Mouse (Mus musculus): Measurements from ENCODE around the gene Cachd1. TPM values are rescaled to one million over a fixed set of nuclear protein-coding genes. Genes with fewer than 3 reads are reported as not detected.

Gene Cachd1
- total and polyA plus RNA-seq, 3 experiments = 12.6 to 25.3 (median 13.9) TPM

- DNase-seq = no peak
Observed at GRCm38 (mm10) chr4:100790176-100790575, 13.7 kb downstream of the Cachd1 start.

- DNase-seq = no peak
Observed at GRCm38 (mm10) chr4:100793147-100793546, 16.7 kb downstream of the Cachd1 start.

GRCm38 (mm10) chr4:100795523-100795922 lies 19.0 kb downstream of the Cachd1 start:
- no peak for DNase-seq

DNA sequence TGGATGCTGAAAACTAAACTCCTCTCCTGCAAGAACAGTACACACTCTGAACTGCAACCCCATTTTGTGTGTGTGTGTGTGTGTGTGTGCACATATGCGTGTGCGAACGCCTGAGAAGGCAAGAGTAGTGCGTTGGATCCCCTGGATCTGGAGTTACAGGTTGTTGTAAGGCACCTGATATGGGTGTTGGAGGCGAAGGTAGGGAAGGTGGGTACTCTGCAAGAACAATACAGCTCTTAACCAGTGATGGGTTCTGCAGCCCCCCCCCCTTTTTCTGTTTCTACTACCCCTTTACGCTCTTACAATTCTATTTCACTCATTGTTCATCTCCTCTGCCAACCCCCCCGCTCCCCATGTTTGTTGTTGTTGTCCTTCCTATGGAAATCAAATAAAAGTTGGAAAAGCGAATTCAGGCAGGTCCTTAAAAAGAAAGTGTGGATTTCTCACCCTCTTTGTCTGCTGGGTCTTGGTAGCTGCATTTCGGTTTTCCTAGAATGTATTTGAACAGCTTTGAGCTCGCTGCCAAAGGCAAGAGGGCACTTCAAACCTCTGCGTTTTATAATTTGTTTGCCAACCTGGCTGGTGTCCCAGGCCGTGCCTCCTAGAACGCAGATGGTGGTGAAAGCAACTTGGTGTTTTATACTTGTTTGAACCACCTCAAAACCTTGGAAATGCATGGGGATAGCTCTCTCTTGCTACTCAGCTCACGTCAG lies 24.4 kb downstream of the Cachd1 start:
- DNase-seq = peak; percentile 38

- DNase-seq = no peak
Observed at GRCm38 (mm10) chr4:100801443-100801786, 24.9 kb downstream of the Cachd1 start.

GRCm38 (mm10) chr4:100811057-100811695 lies 34.7 kb downstream of the Cachd1 start:
- DNase-seq = no peak

- no peak for DNase-seq
Observed at GRCm38 (mm10) chr4:100811802-100812510, 35.5 kb downstream of the Cachd1 start.

GRCm38 (mm10) chr4:100813767-100814461 lies 37.4 kb downstream of the Cachd1 start:
- no peak for DNase-seq

DNA sequence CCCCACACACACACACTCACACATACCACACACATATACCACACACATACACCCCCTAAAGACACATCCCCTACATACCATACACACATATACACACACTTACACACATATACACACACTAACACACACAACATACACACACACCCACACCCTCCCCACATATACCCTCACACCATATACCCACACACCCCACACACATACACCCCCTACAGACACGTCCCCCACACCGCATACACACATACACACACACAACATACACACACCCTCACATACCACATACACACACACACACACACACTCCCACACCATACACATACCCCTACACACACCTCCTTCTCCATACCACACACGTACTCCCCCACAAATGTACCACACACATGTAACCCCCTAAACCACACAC lies 42.8 kb downstream of the Cachd1 start:
- no peak for DNase-seq

DNA sequence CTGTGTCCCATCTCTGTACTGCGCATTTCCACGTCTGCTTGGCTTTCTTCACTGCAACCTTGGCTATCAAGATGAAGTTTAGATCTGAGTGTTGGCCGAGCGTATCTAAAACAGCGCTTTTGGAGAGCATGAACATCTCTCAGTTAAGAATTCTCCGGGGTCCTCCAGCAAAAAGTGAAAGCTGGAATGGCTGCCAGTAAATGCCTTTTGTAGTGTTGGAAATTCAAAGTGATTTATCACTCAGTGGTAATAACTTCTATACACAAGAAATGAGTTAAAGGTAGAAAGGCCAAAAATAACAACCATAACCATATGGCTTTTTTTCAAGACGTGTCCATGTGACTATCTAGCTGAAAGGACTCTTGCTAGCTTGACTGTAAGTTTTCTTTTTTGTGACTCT lies 46.1 kb downstream of the Cachd1 start:
- no peak for DNase-seq

DNA sequence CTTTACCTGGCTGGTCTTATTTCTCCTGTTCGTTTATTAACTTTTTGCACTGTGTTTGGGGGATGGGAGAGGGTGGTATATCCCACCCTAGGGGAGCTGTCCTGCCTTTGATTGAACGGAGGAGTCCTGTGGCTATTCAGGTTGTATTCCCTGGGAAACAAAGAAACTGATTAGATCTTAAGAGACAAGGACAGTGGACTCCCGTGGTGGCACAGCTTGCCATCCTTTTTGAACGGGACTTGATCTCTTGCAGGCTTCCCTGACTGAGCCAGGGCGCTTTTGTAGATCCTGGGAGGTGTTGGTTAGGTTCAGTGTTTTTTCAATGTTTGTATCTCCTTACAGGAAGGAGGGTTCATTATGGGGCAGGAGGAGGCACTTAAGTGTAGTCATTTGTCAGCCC lies 50.9 kb downstream of the Cachd1 start:
- no peak for DNase-seq

GRCm38 (mm10) chr4:100828737-100829136 lies 52.3 kb downstream of the Cachd1 start:
- DNase-seq = no peak

DNA sequence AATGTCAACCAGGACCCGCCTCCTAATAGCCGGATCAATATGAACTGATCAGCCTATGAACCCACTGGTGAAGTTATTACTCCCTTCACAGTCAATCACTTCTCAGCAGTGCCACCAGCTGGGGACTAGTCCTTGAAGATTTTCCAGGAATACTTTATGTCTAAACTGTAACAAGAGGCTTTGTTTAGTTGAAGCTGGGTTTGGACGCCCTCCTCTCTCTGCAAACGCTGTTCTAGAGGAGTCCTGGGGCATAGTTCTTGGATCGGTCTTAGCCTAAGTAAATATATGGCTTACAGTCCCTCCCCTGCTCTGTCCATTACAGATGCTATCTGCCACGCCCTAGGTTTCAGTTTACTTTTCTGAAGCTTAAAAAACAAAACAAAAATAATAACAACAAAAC lies 60.7 kb downstream of the Cachd1 start:
- peak; percentile 6 for DNase-seq

GRCm38 (mm10) chr4:100842629-100843028 lies 66.2 kb downstream of the Cachd1 start:
- DNase-seq = no peak

- DNase-seq = no peak
Observed at GRCm38 (mm10) chr4:100843119-100843518, 66.6 kb downstream of the Cachd1 start.

- DNase-seq = peak; percentile 33
Observed at GRCm38 (mm10) chr4:100850846-100851495, 74.5 kb downstream of the Cachd1 start.

DNA sequence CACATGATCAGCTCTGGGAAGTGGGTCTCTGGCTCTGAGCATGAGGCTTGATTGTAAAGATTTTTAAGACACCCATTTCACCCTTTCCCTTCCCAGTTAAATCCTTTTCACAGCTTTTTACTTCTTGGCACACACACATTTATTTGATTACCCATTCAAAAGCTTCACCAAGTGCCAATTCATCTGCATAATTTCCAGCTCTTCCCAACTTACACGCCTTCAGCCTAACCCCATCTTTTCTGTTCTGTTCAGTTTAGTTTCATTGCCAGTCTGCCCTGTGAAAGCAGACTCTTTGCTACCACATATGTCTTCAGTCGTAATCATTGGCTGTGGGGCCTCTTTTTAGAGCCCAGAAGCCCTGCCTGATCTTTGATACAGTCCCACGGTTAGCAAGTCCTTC lies 76.0 kb downstream of the Cachd1 start:
- DNase-seq = no peak

DNA sequence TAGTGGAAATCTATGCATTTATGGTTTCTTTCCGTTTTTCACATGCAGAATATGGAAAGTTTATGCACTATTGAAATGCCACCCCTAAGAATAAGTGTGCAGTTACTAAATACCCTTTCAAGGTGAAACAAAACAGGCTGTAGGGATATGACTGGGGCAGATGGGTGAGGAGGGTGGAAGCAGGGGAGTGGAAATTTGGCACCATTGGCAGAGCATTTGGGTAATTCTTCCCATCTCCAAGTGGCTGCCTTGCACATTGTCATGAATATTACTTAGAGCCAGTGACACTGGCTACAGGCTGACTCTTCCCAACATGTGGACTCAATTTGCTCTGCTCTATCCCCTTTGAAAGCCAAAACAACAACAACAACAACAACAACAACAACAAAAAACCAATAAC lies 77.0 kb downstream of the Cachd1 start:
- no peak for DNase-seq

- DNase-seq = no peak
Observed at GRCm38 (mm10) chr4:100855373-100855772, 78.9 kb downstream of the Cachd1 start.

- no peak for DNase-seq
Observed at GRCm38 (mm10) chr4:100857411-100857869, 81.0 kb downstream of the Cachd1 start.

DNA sequence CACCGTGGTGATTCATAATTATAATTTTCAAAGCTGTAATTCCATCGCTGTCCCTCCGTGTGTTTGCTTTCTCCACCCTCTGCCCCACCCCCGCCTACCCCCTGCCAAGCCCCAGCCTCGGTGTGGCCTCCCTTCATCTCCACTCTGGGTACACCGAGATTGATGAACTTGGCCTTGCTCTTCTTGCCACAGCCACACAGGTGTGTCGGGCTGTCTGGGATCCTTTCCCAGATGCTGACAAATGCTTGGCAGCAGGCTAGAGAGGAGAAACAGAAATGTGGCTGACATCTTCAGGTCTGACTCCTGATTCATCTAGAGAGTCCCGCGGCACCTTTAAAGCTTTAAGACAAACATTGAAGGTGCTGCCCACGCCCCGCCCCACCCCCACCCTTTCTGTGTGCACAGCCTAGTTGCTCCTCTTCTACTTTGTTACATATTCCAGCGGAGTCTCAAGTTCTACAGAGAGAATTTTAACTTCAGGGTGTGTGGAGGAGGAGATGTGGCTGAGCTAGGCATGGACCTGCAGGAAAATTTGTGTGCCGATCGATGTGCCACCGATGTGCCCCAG lies 87.5 kb downstream of the Cachd1 start:
- peak; percentile 8 for DNase-seq

DNA sequence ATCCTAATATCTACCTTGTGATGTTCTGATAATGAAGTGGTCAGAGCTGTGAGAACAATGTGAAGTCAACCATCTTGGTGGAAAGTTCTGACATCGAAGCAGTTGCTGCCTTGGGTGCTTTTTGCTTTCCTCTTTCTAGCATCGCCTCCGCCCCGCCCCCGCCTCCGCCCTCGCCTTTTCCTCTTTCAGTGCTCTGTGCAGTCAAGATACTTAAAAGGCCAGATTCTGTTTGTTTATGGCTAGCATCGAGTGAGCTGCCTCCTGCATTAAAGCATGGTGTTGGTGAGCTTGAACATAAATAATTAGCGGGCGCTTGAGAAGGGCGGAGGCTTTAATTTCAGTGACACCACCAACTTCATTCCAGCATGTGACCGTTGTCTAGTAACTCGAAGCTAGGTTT lies 88.9 kb downstream of the Cachd1 start:
- no peak for DNase-seq
